Mouse (Mus musculus) myocyte (in vitro differentiated cells): Measurements from ENCODE around the gene 2700097O09Rik.

Experiments
- E2F4 ChIP-seq: IDR thresholded peaks from one replicate; pipeline ENCODE4 v1.6.1; 2011; ENCODE audit warnings: mild to moderate bottlenecking, control low read depth, moderate library complexity; ENCODE audit not compliant: insufficient read depth
- MAX ChIP-seq: IDR thresholded peaks from one replicate; pipeline ENCODE4 v1.6.1; 2011; ENCODE audit warnings: low read depth, mild to moderate bottlenecking, control low read depth
- MYOD1 ChIP-seq, 3 experiments: IDR thresholded peaks; one replicate each; pipeline ENCODE4 v1.6.1; 2011; ENCODE audit warnings: control low read depth in 2 of 3, low read depth in 2 of 3, mild to moderate bottlenecking in 2 of 3, moderate library complexity in 1 of 3; ENCODE audit not compliant: insufficient read length in 2 of 3, control insufficient read depth in 1 of 3
- MYOG ChIP-seq, 3 experiments: IDR thresholded peaks; one replicate each; pipeline ENCODE4 v1.6.1; 2011; ENCODE audit warnings: control low read depth in 2 of 3, low read depth in 2 of 3, mild to moderate bottlenecking in 2 of 3; ENCODE audit not compliant: insufficient read length in 2 of 3, control insufficient read depth in 1 of 3, insufficient read depth in 1 of 3
- POLR2A ChIP-seq: IDR thresholded peaks from one replicate; pipeline ENCODE4 v1.6.1; 2011; ENCODE audit warnings: low read depth, mild to moderate bottlenecking, control low read depth, moderate library complexity; ENCODE audit not compliant: insufficient read length
- POLR2AphosphoS2 ChIP-seq: IDR thresholded peaks from one replicate; pipeline ENCODE4 v1.6.1; 2011; ENCODE audit warnings: low read depth, control low read depth; ENCODE audit not compliant: insufficient read length
- USF1 ChIP-seq: IDR thresholded peaks from one replicate; pipeline ENCODE4 v1.6.1; 2011; ENCODE audit warnings: low read depth, mild to moderate bottlenecking, control low read depth, moderate library complexity

- no peak for TF ChIP-seq POLR2A
- no peak for TF ChIP-seq POLR2AphosphoS2
- TF ChIP-seq USF1: no peak
- TF ChIP-seq MAX: no peak
- no peak for TF ChIP-seq E2F4
- no peak for TF ChIP-seq MYOD1 (IDR thresholded peaks at IDR 0.05; ENCODE audit: control insufficient read depth in 1 of 3, insufficient read length in 2 of 3, low read depth in 2 of 3)
- no peak for TF ChIP-seq MYOG (IDR thresholded peaks at IDR 0.05; ENCODE audit: control insufficient read depth in 1 of 3, insufficient read depth in 1 of 3, insufficient read length in 2 of 3, low read depth in 2 of 3)
Measured at GRCm38 (mm10) chr12:54996979-54997474, 82.9 kb downstream of the 2700097O09Rik start.
